Mouse (Mus musculus): ENCODE results near the gene Adipor2.
A peak's percentile ranks its signal among the peaks of the same experiment; 100 is the strongest.

The Adipor2 gene

DNA sequence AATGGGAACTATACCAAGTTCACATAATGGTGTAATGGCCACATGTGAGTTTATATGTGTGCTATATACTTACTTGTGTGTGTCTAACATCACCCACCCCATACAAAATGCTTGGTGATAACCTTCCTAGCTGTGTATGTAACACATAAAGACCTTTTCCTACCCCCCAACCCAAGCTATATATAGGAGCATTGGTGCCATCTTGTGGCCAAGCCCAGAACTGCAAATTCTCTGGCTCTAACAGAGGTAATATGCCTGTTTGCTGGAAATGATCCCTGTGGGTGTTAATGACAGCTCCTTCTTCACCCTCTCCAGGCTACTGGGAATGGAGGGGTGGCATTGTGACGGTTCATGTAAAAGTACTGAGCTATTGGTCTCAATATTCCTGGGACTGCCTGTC is 69.3 kb downstream of the Adipor2 start:
- peak; percentile 85 for DNase-seq (ENCODE audit: low read depth, low spot score)

DNA sequence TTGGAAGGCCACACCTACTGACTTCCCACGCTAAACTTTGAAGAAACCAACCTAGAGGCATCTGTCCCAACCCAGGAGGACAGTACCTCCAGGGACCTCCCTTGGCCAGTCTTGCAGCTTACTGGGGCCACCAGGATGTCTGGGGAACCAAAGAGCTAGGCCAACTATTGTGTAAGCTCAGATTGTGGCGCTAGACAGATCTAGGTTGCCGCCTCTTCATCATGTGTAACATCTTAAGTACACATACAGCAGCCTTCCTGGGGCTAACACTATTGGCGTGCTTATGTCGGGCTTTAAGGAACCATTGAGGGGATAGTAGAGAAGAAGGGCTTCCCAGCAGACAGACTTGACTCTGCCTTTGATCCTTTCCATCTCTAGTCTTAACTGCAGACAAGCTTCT is 69.7 kb downstream of the Adipor2 start:
- no peak for DNase-seq (ENCODE audit: low read depth, low spot score)

DNA sequence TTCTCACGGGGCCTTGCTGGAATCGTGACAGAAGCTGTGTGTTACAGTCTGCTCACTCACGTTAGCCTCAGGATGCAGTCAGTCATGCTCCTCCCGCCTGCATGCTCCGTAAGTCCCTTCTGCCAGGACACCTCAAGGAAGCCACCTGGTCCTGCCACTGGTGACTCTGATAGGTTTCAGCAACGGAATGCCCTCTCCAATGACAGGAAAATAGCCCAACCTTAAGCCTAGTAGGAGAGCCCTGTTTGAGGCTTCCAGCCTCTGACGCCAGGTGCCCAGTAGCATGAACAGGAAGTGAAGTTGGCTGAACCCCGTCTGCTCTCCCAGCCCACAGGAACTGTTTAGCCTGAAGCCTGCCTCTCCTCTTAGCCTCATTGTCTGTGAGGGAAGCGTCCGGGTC is 71.2 kb downstream of the Adipor2 start:
- DNase-seq (ENCODE audit: low read depth, low spot score) = no peak

DNA sequence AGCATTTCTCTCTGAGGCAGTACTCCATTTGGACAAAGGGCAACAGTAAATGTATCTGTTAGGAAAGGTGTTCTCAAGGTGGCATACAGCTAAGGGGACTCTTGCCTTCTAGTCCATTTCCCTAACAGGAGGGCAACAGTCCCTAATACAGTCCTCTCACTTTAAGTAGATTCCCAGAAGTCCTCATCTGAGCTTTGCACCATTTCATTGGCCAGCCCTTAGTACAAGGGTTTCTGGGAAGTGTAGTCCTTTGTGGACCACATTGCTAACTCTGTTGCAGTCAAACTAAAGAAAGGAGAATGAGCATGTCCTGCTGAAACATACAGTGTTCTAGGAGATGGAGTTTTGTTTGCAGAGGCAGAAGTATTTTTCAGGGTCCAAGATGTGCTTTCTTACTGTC is 76.1 kb downstream of the Adipor2 start:
- no peak for DNase-seq (ENCODE audit: low read depth, low spot score)

DNA sequence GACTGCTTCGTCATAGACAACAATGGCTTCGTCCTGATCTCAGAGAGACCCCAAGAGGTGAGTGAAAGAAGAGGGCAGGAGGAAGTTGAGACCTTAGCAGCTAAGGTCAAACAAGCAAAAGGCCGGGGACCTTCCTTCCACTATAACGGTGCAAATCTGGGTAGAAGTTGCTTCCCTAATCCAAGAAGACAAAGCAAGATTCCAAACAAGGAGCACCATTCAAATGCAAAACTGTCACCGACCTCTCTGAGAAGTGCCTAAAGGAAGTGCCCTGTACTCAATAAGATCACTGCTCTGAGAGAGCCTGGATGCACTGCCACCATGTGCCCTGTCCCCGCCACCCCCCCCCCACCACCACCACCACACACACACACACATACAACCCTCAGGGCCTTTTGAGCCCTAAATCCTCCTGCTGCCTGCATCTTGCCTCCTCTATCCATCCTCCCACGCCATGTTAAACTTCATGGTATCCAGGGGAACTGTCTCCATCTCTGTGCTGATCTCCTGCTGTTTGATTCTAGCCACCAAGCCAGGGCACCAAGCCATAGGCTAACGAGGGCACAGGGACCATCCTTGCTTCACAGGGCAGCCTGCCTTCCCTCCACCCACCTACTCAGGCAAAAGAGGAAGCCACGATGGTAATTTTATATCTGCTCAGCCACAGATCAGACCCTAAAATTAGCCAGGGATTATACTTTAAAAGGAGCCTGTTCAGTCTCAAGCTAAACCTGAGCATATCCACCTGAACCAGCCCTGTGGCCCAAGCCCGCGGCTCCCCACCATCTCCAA is 79.2 kb downstream of the Adipor2 start:
- no peak for DNase-seq (ENCODE audit: low read depth, low spot score)

DNA sequence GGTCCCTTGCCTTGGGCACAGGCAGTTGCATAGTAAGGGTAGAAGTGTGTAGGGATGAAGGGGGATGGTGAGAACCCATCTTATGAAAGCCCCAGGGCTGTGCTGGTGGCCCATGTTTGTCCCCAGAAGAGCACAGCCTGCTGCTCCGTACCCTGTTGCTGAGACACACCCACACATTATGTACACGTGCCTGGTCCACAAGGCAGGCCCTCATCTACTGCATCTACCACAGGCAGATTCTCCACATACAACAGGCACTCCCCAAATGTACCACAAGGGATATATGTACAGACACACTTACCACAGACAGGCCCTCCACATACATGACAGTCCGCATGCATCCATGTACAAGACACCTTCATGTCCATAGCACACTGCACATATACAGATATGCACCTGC is 80.2 kb downstream of the Adipor2 start:
- no peak for DNase-seq (ENCODE audit: low read depth, low spot score)

DNA sequence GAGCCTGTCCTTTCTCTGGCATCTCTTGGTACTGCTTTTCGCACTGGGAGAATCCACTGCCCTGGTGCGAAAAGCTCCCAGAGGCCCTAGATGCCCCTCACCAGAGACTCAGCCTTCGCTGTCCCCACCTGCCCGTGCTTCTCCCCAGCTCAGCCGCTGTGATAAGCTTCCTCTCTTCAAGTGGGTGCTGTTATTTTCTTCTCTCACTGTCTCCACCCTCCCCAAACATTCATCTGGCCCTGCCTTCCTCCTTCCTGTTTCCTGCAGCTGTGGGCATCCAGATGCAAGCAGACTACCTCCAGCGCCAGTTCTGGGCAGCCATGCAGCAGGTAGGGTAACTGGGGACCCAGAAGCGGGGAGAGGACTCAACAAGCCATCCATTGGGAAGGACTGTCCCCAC is 81.4 kb downstream of the Adipor2 start:
- no peak for DNase-seq (ENCODE audit: low read depth, low spot score)

DNA sequence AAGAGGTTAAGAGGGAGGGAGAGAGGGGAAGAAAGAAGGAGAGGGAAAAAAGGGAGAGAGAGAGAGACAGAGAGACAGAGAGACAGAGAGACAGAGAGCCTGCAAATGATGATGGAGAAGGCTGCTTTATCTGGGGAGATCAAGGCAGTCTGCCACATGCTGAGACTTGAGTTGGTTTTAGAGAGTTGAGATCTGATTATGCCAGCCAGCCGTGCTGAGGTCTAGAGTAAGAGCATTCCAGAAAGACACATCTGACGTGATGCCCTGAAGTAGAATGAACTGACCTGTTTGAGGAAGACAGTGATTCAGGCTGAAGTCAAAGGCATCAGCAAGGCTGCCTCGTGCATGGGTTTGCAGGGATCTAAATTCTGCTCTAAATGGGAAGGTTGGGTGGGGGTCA is 83.7 kb downstream of the Adipor2 start:
- no peak for DNase-seq (ENCODE audit: low read depth, low spot score)

DNA sequence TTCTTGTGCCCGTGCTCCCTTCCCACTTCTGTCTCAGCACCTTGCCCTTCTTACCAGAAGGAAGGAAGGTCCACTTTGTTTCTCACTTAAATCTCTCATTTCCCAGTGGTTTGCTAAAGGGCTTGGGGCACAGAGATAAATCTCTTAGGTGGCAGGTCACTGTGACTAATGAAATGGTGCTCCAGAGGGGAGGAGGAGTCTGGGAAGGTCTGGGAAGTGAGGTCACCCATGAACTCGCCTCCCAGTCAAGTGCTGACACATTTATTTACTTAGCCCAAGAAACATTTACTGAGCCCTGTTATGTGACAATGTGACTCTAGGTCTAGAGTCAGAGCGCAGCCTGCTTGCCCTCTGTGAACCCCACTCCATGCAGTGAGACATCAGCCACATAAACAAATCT is 84.3 kb downstream of the Adipor2 start:
- peak; percentile 70 for DNase-seq (ENCODE audit: low read depth, low spot score)

DNA sequence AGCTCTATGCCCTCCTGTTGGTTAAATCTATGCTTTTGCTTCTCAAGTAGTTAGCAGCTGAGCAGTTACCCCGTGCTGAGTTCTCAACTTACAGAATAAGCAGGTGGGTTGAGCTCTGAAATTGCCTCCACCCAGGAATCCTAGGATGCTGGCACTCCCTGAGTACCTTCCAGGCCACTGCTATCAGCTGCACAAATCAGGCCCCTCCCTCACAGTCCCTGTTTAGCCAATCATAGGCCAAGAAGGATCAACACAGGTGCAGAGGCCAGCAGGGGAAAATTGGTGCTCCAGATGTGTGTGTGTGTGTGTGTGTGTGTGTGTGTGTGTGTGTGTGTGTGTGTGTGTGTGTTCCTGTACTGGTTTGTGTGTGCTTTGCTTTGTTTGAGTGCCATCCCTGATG is 85.4 kb downstream of the Adipor2 start:
- DNase-seq (ENCODE audit: low read depth, low spot score) = no peak

DNA sequence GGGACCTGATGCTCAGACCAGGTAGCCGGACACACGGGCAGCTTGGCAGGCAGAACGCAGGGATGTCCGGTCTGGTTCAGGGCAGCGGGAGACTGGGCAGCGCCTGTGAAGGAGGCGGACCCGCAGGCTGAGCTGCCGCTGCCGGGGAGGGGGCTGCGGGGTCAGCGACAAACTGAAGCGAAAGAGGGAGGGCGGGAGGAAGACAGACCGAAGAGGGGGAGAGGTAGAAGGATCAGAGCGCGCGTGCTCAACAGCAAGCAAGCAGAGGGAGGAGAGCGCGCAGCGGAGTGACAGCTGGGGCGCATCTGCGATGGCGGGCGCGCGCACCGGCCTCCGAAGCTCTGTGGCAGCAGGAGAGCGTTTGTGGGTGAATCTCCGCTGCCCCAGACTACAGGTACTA is 87.0 kb downstream of the Adipor2 start, which contains the start of gene Lrtm2:
Lrtm2 (minus strand) TSS at position 261 of the 400 bp plus-strand sequence.
- DNase-seq (ENCODE audit: low read depth, low spot score) = peak; percentile 43

DNA sequence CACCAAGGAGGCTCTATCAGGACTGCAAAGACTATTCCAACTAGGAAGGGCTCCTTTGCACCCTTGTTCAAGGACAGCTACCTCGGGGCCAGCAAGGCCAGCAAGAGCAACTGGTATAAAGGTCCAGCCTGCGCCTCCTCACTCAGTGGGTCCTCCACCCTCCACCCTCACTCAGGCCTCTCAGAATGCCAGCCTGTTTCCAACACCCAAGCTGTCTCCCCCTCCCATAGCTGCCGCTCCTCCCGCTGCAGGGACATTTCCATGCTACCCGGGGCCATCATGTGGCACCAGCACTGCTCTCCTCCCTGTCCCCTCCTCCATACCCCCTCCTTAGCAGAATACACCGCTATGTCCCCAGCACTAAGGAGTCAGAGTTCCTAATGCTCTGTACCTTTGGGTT is 87.6 kb downstream of the Adipor2 start:
- no peak for DNase-seq (ENCODE audit: low read depth, low spot score)

DNA sequence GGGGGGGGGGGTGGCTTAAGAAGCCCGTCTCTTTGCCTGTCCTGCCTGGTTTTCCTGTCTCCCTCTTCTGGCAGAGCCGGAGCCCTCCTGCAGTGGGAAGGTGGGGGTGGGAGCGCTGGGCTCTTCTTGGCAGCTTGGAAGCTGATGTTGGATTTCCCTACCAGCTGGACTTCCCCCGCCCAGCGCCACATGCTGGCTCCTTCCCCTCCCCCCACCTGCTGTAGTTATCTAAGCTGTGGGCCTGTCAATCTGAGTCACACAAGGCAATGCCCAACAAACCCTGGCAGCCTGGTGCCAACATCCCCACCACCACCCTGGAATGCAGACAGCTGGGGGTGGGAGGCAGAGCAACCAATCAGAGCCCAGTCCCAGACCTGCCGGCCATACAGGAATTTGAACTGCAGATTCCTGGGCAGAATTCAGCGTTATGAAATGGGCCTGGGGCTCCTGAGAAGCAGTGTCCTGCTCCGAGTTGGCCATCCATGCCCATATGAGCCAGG is 88.2 kb downstream of the Adipor2 start:
- DNase-seq (ENCODE audit: low read depth, low spot score) = peak; percentile 55

DNA sequence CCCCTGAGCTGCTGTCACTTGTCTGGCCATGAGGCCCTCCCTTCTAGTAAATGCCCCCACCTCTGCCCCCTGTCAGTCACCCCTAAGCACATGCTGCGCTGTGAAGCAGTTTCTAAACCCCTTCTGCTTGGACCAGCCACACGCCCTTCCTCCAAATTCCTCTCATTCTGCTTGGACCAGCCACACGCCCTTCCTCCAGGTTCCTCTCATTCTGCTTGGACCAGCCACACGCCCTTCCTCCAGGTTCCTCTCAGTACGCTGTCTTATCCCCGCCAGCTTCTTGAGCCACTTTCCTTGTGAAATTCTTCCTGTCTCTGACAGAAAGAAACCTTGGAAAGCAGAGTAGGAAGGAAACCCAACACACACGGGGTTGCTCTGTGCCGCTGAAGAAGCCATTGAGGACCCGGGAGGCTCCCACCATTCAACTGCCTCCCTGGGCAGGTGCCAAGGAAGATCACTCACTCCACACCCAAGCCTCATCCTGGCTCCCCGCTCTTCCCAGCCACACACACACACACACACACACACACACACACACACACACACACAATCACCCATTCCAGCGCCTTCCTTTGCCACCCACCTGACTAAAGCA is 88.9 kb downstream of the Adipor2 start:
- no peak for DNase-seq (ENCODE audit: low read depth, low spot score)

DNA sequence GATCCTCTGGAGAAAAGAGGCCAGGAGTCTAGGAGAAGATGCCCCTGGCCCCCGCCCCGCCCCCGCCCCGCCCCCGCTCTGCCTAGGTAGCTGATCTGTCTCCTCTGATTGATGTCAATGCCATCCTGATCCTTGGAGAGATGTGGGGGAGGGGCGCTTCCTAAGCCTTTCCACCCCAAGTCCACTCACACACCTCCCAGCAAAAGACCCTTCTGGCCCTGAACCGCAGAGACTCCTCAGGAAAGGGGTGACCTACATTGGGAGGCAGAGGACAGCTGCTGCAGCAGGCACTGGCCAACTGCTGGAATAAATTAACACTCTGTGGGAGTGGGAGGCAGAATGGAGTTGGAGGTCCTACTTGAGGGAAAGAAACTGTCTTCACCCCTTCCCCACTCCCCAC is 91.0 kb downstream of the Adipor2 start:
- no peak for DNase-seq (ENCODE audit: low read depth, low spot score)

DNA sequence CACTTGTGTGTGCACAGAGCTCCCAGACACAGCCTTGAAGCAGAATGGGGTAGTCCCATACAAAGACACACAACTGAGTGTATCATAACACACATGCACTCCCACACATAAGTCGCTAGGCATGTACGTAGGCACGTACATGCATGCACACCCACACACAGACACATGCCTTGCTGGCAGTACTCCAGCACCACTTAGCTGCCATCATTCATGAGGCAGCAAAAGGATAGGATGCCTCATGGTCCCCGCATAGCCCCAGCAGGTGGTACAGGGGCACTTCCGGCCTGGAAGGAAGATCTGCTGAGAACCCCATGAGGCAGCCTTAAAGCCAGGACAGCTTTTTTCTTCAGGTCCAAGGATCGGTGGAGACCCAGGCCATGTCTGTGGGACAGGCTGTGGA is 91.5 kb downstream of the Adipor2 start:
- no peak for DNase-seq (ENCODE audit: low read depth, low spot score)

DNA sequence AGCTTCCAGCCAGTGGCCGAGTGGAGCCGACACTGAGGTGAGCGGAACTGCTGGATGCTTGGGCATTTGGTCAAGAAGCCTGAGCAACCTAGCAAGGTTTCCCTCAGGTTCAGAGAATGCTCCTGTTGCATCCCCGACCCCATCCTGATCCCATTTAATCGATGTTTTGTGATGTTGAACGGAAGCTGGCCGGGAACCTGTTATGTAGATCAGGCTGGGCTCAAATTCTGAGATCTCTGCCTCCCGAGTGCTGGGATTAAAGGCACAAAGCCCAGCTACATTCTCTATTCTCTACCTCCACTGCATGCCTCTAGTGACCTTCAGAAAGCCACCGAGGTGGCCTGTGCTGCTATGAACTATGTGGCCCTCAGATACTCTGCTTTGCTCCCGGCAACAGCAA is 92.7 kb downstream of the Adipor2 start:
- no peak for DNase-seq (ENCODE audit: low read depth, low spot score)

DNA sequence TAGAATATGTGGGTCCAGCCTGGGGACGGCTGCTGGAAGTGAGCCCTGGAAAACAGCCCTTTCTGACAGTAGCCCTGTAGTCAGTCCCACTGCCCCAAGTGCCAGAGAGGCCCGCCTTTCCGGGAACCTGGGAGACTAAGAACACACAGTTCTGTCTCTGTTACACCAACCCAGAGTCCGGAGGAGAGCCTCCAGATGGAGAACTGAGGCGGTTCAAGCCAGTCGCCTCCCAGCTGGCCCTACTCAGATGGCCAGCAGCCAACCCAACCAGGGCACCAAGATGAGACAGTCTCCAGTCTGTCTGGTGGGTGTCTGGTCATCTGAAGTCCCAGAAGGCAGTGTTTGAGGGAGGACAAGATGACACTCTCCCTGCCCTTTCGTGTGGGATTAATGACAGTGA is 95.8 kb downstream of the Adipor2 start:
- DNase-seq (ENCODE audit: low read depth, low spot score) = no peak

DNA sequence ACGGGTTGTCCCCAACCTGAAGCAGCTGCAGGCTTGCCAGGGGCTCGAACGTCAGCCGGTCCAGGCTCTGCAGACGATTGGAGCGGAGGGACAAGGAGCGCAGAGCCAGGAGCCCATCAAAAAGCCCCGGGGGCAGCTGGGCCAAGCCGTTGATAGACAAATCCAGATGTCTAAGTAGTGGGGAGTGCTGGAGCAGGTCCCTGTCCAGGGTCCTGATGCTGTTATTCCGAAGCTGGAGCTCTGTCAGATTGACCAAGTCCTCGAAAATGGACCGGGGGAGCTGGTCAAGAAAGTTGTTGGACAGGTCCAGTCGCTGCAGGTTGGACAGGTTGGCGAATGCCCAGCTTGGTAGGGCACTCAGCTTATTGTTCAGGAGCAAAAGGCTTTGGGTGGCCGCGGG is 97.0 kb downstream of the Adipor2 start:
- peak; percentile 85 for DNase-seq (ENCODE audit: low read depth, low spot score)

DNA sequence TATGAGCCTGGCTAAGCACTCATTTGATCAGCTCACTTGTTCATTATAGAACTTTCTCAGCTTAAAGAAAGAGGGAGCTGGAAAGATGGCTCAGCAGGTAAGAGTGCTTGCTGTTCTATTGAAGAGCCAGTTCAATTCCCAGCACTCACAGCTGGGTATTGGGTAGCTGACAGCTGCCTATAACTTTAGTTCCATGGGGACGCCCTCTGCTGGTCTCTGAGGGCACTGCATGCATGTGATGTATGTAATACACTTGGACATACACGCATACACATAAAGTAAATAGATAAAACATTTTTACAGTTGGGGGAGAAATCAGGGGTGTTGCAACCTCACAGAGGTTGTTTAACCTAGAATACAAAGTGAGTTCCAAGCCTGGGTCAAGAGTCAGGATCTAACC is 98.1 kb downstream of the Adipor2 start:
- DNase-seq (ENCODE audit: low read depth, low spot score) = no peak

DNA sequence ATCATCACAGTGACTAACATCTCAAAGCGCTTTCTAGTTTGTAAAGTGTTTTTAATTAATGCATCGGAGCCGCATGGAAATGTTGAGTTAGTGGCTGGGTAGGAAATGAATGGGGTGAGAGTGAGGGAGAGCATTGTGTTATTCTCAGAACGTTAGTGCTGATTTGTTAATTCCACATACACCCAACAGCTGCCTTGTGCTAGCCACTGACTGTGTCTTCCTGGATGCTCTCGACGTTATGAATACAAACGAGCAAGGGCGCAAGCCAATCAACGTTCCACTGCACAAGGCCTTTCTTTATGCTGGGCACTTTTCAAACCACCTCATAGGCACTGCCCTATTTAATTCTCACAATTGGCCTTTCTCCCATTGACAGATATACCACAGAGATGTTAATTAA is 98.8 kb downstream of the Adipor2 start:
- DNase-seq (ENCODE audit: low read depth, low spot score) = no peak

DNA sequence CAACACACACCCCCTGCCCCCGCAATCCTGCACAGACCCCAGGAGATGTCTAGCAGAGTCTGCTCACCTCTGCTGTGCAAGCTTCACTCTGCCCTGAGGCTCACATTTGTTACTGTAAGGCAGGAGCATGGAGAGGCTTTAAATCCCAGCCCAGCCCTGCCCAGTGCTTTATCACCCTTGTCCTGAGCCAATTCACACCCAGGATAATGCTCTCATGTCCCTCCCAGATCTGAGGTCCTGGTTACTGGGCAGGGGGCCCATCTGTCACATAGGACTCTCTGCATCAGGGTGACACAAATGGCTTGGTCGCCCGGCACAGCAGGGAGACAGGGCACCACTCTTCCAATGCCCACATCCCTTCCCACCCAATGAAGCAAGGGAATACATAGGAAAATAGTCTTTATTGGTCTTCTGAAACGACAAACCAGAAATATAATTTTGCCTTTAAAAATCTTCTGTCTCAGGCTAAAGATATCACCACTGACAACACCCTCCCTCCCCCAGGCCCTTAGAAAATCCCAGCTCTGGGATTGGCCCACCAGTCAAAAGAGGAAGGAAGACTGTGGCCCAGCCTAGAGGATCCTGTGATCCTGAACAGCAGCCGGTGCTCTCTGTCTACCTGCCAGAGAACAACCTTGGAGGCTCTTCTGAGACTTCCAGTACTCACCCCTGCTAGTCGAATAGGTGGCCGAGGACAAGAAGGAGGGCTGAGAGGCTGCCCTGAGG is 102.6 kb downstream of the Adipor2 start:
- no peak for DNase-seq (ENCODE audit: low read depth, low spot score)
